Comparison of ENCODE assay signal across 37 mouse cellular contexts in the genomic region with DNA sequence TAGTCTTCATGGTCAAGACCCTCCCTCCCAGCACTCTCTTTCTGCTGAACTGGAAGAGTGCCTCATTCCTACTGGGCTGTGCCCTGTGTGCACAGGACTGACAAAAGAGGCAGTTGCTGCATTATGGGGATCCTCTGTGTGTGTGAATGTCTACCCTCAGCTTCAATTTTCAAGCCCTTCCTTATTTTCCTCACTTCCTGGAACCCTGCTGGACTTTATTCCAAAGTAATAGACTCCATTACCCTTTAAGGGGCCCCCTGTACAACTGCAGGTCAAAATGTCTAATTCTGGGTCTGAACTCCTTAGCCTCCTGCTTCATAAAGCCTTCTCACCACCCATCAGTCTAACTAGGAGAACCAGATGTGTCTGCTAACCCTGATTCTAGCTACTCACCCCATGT. TPM values are rescaled to one million over a fixed set of nuclear protein-coding genes. Genes with fewer than 3 reads are reported as not detected.
"Had no signal": no experiment of that assay in that cellular context is flagged by ENCODE, and none has a peak within 500 bp of the region (broad histone marks: within the 10 kb centered on the region; RNA-seq: fewer than 3 reads in every experiment).

No protein-coding gene starts in this region.

- H3K4me2 ChIP-seq: embryonic facial prominence, embryonic 12.5 days; embryonic facial prominence, embryonic 13.5 days; embryonic facial prominence, embryonic 15.5 days; forebrain, embryonic 12.5 days; forebrain, embryonic 13.5 days; forebrain, embryonic 15.5 days had no signal

- H3K36me3 ChIP-seq: embryonic facial prominence, embryonic 10.5 days; embryonic facial prominence, embryonic 12.5 days; embryonic facial prominence, embryonic 13.5 days; embryonic facial prominence, embryonic 15.5 days; forebrain, embryonic 10.5 days; forebrain, embryonic 12.5 days; forebrain, embryonic 15.5 days had no signal

- H3K9ac ChIP-seq: embryonic facial prominence, embryonic 12.5 days; embryonic facial prominence, embryonic 13.5 days; embryonic facial prominence, embryonic 15.5 days; forebrain, embryonic 12.5 days; forebrain, embryonic 13.5 days; forebrain, embryonic 15.5 days; forebrain, postnatal 0 days had no signal

- ATAC-seq: forebrain, embryonic 13.5 days; forebrain, embryonic 14.5 days; forebrain, embryonic 15.5 days; forebrain, embryonic 16.5 days; forebrain, postnatal 0 days had no signal

- H3K27me3 ChIP-seq: embryonic facial prominence, embryonic 12.5 days; embryonic facial prominence, embryonic 15.5 days; forebrain, embryonic 12.5 days; forebrain, embryonic 13.5 days; forebrain, embryonic 15.5 days had no signal

- H3K27ac ChIP-seq: embryonic facial prominence, embryonic 10.5 days; embryonic facial prominence, embryonic 12.5 days; embryonic facial prominence, embryonic 13.5 days; embryonic facial prominence, embryonic 15.5 days; forebrain, embryonic 10.5 days; forebrain, embryonic 12.5 days; forebrain, embryonic 13.5 days; forebrain, embryonic 15.5 days; gastrocnemius, adult 2 months had no signal

- DNase-seq: cerebellum, adult 2 months; cerebellum, adult 8-10 months; cerebellum, adult 9-10 months; cerebellum, adult 9-11 months; cerebellum, postnatal 10 days; cerebellum, postnatal 14 days; cerebellum, postnatal 25 days; cerebellum, postnatal 36 days; embryo, embryonic 11 days; forebrain, postnatal 0 days; gastrocnemius, adult 2 months; gastrocnemius, postnatal 10 days; gastrocnemius, postnatal 14 days; gastrocnemius, postnatal 25 days; gastrocnemius, postnatal 36 days; heart, adult 18-20 months had no signal

- H3K4me3 ChIP-seq: embryonic facial prominence, embryonic 10.5 days; embryonic facial prominence, embryonic 12.5 days; embryonic facial prominence, embryonic 13.5 days; embryonic facial prominence, embryonic 15.5 days; erythroblast, embryonic 14.5 days; forebrain, embryonic 10.5 days; forebrain, embryonic 12.5 days; forebrain, embryonic 13.5 days; forebrain, embryonic 15.5 days; gastrocnemius, adult 2 months had no signal

- H3K9me3 ChIP-seq: embryonic facial prominence, embryonic 10.5 days; embryonic facial prominence, embryonic 12.5 days; embryonic facial prominence, embryonic 13.5 days; embryonic facial prominence, embryonic 15.5 days; forebrain, embryonic 10.5 days; forebrain, embryonic 12.5 days; forebrain, embryonic 13.5 days; forebrain, embryonic 15.5 days had no signal

- H3K4me1 ChIP-seq: embryonic facial prominence, embryonic 10.5 days; embryonic facial prominence, embryonic 12.5 days; embryonic facial prominence, embryonic 13.5 days; embryonic facial prominence, embryonic 15.5 days; forebrain, embryonic 10.5 days; forebrain, embryonic 12.5 days; forebrain, embryonic 13.5 days; forebrain, embryonic 15.5 days had no signal

RNA-seq across cellular contexts. Expression of a gene that starts 2.0 kb away (rescaled TPM):
- total RNA-seq: common myeloid progenitor, adult 5-6 weeks; forebrain, postnatal 0 days; gastrocnemius, adult 18-20 months; gastrocnemius, adult 2 months; gastrocnemius, adult 8-10 months; gastrocnemius, postnatal 10 days; gastrocnemius, postnatal 14 days; gastrocnemius, postnatal 25 days; gastrocnemius, postnatal 36 days; gastrocnemius, postnatal 4 days; granulocyte monocyte progenitor cell, adult 5-6 weeks; heart, adult 18-20 months had no signal
- polyA plus RNA-seq: cerebellum, adult 2 months; cortical plate, adult 2 months; embryonic facial prominence, embryonic 10.5 days; embryonic facial prominence, embryonic 11.5 days; embryonic facial prominence, embryonic 12.5 days; embryonic facial prominence, embryonic 13.5 days; embryonic facial prominence, embryonic 14.5 days; embryonic facial prominence, embryonic 15.5 days; erythroblast, embryonic 14.5 days; forebrain, embryonic 10.5 days; forebrain, embryonic 11.5 days; forebrain, embryonic 12.5 days; forebrain, embryonic 13.5 days; forebrain, embryonic 14.5 days; forebrain, embryonic 15.5 days; forebrain, embryonic 16.5 days; forebrain, postnatal 0 days; frontal cortex, adult 2 months had no signal
